Mouse (Mus musculus) forebrain, embryonic 14.5 days (tissue): ENCODE results near the gene Jam3. TPM values are rescaled to one million over a fixed set of nuclear protein-coding genes. Genes with fewer than 3 reads are reported as not detected.

ENCODE experiments used
- ATAC-seq: fragments of 200-750 bp; cut with Nextera tagmentation; 2 replicates; pipeline ENCODE4 v1.8.0; 2017; ENCODE audit warnings: mild to moderate bottlenecking, moderate library complexity
- DNase-seq: peaks from one replicate; pipeline ENCODE4 v3.0.0-alpha.2; 2015; ENCODE audit warnings: low spot score
- H3K27ac ChIP-seq: fragments of 300-500 bp; sonication (generic); 2 replicates; pipeline ENCODE4 v1.5.1; 2014; ENCODE audit warnings: low read depth, mild to moderate bottlenecking, control low read depth, low read length, moderate library complexity
- H3K27me3 ChIP-seq: fragments of 300-500 bp; sonication (generic); replicated peaks from 2 replicates; pipeline ENCODE4 v1.6.1; 2014; ENCODE audit warnings: low read length, control low read depth, mixed read lengths; ENCODE audit not compliant: control insufficient read depth, insufficient read depth
- H3K36me3 ChIP-seq: fragments of 300-500 bp; sonication (generic); 2 replicates; pipeline ENCODE4 v1.6.1; 2014; ENCODE audit warnings: low read length, control low read depth; ENCODE audit not compliant: control insufficient read depth, insufficient read depth
- H3K4me1 ChIP-seq: fragments of 300-500 bp; sonication (generic); 2 replicates; pipeline ENCODE4 v1.6.1; 2014; ENCODE audit warnings: antibody characterized with exemption, low read length, control low read depth; ENCODE audit not compliant: control insufficient read depth, insufficient read depth
- H3K4me2 ChIP-seq: fragments of 300-500 bp; sonication (generic); 2 replicates; pipeline ENCODE4 v1.6.1; 2014; ENCODE audit warnings: mild to moderate bottlenecking, control low read depth, low read length
- H3K4me3 ChIP-seq: fragments of 300-500 bp; sonication (generic); 2 replicates; pipeline ENCODE4 v1.5.1; 2014; ENCODE audit warnings: low read depth, low read length, control low read depth
- H3K9ac ChIP-seq: fragments of 300-500 bp; sonication (generic); 2 replicates; pipeline ENCODE4 v1.6.1; 2014; ENCODE audit warnings: mild to moderate bottlenecking, low read length, control low read depth, moderate library complexity
- H3K9me3 ChIP-seq: fragments of 300-500 bp; sonication (generic); replicated peaks from 2 replicates; pipeline ENCODE4 v1.6.1; 2016; ENCODE audit warnings: low read length, control low read depth, mixed read lengths; ENCODE audit not compliant: control insufficient read depth
- WGBS: fragments of 180-500 bp; shearing (Covaris S2); extraction: QIAGEN DNeasy Blood & Tissue Kit; methylation state at CpG from one replicate; pipeline ENCODE4 v1.1.7; 2014; 5-methylcytosine and 5-hydroxymethylcytosine counted together
- polyA plus RNA-seq: library from polyadenylated mRNA; unstranded; fragments of >200 nt; fragmentation: Nextera tagmentation; extraction: Ambion mirVana; gene quantifications from 2 replicates; pipeline ENCODE4 v1.2.1, GENCODE M21; 2014

Jam3 gene
- polyA plus RNA-seq, 1 experiment from 2014 or later: 72.1 TPM

DNA sequence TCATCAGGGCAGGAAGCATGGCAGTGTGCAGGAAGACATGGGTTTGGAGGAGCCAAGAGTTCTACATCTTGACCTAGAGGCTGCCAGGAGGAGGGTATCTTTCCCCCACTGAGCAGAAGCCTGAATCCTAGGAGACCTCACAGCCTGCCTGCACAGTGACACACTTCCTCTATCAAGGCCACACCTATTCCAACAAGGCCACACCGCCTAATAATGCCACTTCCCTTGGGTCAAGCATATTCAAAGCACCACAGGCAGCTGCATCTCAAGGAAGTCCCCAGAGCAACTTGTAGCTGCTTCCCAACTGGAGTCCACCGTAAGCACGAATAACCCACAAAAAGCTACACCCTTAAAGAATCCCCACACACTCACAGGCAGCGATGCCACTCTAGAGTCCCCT lies 33.1 kb downstream of the Jam3 start:
- no peak overlapping the region for H3K27ac ChIP-seq
- no peaks in the 10 kb centered on the region for H3K36me3 ChIP-seq
- no peak overlapping the region for H3K4me3 ChIP-seq
- H3K27me3 ChIP-seq: no peaks in the 10 kb centered on the region
- H3K4me1 ChIP-seq: peaks cover 25% of the 10 kb centered on the region
- no peak for ATAC-seq
- DNase-seq: no peak
- H3K4me2 ChIP-seq: no peak overlapping the region
- 85% methylated on average over 4 of the region's 4 CpGs for WGBS
- H3K9me3 ChIP-seq: no peaks in the 10 kb centered on the region
- H3K9ac ChIP-seq: no peak overlapping the region

DNA sequence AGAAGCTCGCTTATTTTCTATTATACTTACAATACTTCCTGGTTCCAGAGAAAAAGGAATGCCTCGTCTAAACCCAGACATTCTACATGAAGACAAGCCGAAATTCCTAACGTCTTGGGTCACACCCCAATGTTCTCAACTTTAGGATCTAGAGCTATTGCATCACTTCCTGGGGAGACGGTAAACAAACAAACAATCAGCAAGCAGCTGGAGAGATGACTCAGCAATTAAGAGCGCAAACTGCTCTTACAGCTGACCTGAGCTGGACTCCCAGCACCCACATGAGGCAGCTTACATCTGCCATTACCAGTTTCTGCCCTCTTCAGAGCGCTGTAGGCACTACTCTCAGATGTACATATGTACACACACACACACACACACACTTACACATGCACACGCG lies 34.0 kb downstream of the Jam3 start:
- no peak overlapping the region for H3K9ac ChIP-seq
- H3K4me2 ChIP-seq: no peak overlapping the region
- H3K9me3 ChIP-seq: no peaks in the 10 kb centered on the region
- 86% methylated on average over 9 of the region's 9 CpGs for WGBS
- no peak overlapping the region for H3K27ac ChIP-seq
- no peaks in the 10 kb centered on the region for H3K27me3 ChIP-seq
- no peaks in the 10 kb centered on the region for H3K36me3 ChIP-seq
- H3K4me1 ChIP-seq: peaks cover 24% of the 10 kb centered on the region
- no peak overlapping the region for H3K4me3 ChIP-seq
- ATAC-seq: no peak
- no peak for DNase-seq

DNA sequence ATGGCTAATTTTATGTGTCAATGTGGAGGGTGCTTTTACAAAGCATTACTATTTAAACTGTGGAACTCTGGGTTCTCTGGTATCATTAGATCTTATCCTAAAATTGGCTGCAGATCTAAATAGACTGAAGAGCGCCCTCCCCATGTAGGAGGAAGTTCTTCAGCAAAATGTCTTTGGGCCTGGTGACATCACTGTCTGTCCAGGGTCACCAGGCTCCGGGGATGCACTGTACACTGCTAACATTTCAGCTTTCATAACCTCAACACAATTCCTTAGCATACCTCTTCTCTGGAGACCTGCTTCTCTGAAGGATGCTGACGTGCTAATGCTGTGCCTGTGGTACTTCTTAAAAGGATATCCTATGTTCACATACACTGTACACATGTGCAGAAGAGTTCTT lies 43.5 kb downstream of the Jam3 start:
- H3K27ac ChIP-seq: no peak overlapping the region
- ATAC-seq (no peak), DNase-seq (no peak)
- no peaks in the 10 kb centered on the region for H3K9me3 ChIP-seq
- H3K4me2 ChIP-seq: no peak overlapping the region
- peaks cover 7% of the 10 kb centered on the region for H3K4me1 ChIP-seq
- H3K27me3 ChIP-seq: no peaks in the 10 kb centered on the region
- H3K4me3 ChIP-seq: no peak overlapping the region
- no peak overlapping the region for H3K9ac ChIP-seq
- H3K36me3 ChIP-seq: no peaks in the 10 kb centered on the region
- WGBS: 91% methylated on average over 3 of the region's 3 CpGs

DNA sequence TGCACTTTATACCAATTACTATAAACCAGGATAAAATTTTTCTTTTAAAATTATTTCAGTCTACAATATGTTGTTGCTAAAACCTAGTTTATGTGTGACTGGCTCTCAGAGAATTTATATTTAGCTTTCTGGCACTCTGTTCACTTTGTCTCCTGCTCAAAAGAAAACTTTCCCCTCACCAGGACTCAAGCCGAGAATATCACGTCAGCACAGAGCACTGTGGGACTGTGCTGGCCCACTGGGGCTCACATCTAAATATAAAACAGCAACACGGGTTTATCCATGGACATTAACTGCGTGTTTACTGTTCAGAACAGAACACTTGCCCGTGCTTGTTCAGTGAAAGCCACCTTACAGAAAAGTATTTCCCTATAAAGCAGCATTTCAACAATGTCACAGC lies 44.5 kb downstream of the Jam3 start:
- no peak overlapping the region for H3K4me3 ChIP-seq
- no peak for ATAC-seq
- whole genome bisulfite sequencing: 78% methylated on average over 5 of the region's 5 CpGs

DNA sequence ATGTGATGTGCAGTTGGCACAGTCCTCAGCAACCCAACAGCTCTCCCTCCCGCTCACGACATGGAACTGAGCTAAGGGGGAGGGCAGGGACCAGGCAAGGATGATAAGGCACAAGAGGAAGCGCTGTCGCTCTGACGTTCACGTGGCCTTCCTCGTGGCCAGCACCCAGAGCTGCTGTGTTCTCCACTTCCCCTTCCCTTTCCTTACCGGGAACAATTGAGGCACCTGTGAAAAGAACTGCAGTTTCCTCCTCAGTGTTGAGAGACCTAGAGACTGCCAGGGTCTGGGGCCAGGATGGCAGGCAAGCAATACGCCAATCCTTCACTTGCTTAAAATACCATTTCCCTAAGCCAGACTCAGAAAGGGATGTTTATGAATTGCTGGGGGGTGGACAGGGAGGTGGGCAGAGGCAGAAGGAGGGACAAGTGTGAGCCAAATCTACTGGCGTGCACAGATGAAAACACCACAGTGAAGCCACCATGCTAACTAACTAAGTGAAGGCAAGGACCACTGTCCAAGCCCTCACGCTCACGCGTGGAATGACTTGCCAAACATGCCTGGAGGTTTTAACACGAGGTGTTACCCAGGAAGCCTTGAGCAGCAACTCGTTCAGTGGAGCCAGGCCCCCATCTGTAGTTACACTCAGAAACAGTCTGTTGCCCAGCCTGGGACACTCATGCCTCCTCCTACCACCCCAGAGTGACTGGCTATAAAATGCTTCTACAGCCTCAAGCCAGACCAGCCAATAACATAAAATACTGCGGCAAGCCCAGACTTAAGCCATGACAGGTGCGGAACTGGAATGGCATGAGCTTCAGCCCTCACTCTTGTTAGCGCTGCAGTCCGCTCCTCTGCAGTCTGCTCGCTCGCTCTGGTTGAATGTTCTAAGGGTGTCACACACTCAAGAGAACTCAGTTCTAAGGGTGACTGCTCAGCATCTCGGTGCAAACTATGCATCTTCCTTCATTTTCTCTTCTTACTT lies 45.4 kb downstream of the Jam3 start:
- peaks cover 7% of the 10 kb centered on the region for H3K36me3 ChIP-seq
- ATAC-seq: no peak
- H3K4me2 ChIP-seq: no peak overlapping the region
- WGBS: 75% methylated on average over 22 of the region's 22 CpGs
- no peak for DNase-seq
- peaks cover 7% of the 10 kb centered on the region for H3K4me1 ChIP-seq
- H3K4me3 ChIP-seq: no peak overlapping the region
- no peak overlapping the region; the same call in 1 of the 2 replicates for H3K27ac ChIP-seq
- H3K9me3 ChIP-seq: no peaks in the 10 kb centered on the region
- H3K27me3 ChIP-seq: no peaks in the 10 kb centered on the region
- H3K9ac ChIP-seq: no peak overlapping the region; the same call in 1 of the 2 replicates

More for the DNA sequence above, 44.5 kb downstream of the Jam3 start:
- H3K36me3 ChIP-seq: no peaks in the 10 kb centered on the region
- no peak overlapping the region for H3K27ac ChIP-seq
- H3K27me3 ChIP-seq: no peaks in the 10 kb centered on the region
- H3K9me3 ChIP-seq: no peaks in the 10 kb centered on the region
- H3K4me1 ChIP-seq: peaks cover 7% of the 10 kb centered on the region
- no peak overlapping the region for H3K4me2 ChIP-seq
- no peak for DNase-seq
- H3K9ac ChIP-seq: no peak overlapping the region

DNA sequence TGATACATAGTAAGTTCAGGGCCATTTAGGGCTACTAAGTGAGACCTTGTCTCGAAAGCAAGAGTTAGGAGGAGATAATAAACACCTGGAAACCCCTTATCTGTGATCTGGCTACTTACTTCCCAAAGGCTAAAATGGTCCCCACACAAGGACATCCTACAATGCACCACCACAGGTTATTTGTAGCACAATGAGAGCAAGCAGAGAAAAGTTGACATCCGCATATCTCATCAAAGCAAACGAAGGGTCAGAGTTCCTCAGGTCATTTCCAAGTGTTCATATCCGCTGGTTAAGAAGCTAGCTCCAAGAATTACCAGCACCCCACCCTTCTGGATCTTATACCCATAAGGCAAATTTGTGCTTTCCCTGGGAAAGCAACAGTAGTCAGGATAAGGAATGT lies 46.8 kb downstream of the Jam3 start:
- Histone ChIP-seq H3K27ac (no peak overlapping the region), H3K4me3 (no peak overlapping the region), H3K36me3 (peaks cover 20% of the 10 kb centered on the region), H3K4me1 (peaks cover 7% of the 10 kb centered on the region), H3K9ac (no peak overlapping the region), H3K4me2 (no peak overlapping the region), H3K27me3 (no peaks in the 10 kb centered on the region), H3K9me3 (no peaks in the 10 kb centered on the region)
- 93% methylated on average over 4 of the region's 4 CpGs for WGBS
- DNase-seq (no peak), ATAC-seq (no peak)

DNA sequence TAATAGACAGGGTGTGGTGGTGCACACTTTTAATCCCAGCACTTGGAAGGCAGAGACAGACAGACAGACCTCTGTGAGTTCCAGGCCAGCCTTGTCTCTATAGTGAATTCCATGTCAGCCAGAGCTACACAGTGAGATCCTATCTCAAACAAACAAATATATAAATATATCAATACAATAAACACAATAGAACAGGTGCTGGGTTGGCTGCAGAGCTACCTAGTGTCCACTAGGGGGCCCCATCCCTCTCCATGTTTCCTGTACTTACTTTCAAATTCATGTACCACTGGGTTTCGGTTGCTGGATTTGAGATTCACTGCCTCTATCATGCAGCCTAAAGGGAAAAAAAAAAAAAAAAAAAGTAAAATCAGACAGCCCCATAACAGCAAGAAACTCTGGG lies 49.1 kb downstream of the Jam3 start:
- 33% methylated on average over 1 of the region's 1 CpGs for WGBS
- ATAC-seq: no peak

DNA sequence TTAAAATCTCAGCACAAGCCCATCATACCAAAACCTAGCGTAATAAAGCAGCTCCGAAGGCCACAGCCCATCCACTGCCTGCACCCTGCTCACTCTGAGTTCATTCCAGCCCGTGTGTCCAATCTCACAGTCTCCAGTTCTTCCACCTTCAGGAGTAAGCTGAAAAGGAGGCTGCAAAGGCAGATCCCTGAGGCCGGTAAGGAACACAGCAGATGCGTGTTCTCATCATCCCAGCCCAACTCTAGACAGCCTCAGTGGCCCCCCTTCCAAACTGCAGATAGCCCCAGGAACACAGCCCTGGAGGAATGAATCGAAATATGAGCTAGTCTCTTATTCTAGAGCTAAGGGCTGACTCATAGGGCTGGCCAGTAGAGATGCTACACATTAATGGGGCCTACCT lies 53.8 kb downstream of the Jam3 start:
- no peaks in the 10 kb centered on the region for H3K9me3 ChIP-seq
- 93% methylated on average over 6 of the region's 6 CpGs for WGBS
- H3K9ac ChIP-seq: no peak overlapping the region
- H3K4me1 ChIP-seq: no peaks in the 10 kb centered on the region
- H3K27me3 ChIP-seq: no peaks in the 10 kb centered on the region
- no peak overlapping the region for H3K4me2 ChIP-seq
- H3K4me3 ChIP-seq: no peak overlapping the region
- ATAC-seq (no peak), DNase-seq (no peak)
- H3K27ac ChIP-seq: no peak overlapping the region
- peaks cover 86% of the 10 kb centered on the region for H3K36me3 ChIP-seq

More for the DNA sequence above, 49.1 kb downstream of the Jam3 start:
- no peak overlapping the region for H3K9ac ChIP-seq
- H3K4me2 ChIP-seq: no peak overlapping the region
- no peaks in the 10 kb centered on the region for H3K27me3 ChIP-seq
- DNase-seq: peak; percentile 76
- H3K4me3 ChIP-seq: no peak overlapping the region
- H3K36me3 ChIP-seq: peaks cover 43% of the 10 kb centered on the region
- H3K27ac ChIP-seq: no peak overlapping the region
- peaks cover 7% of the 10 kb centered on the region for H3K4me1 ChIP-seq
- H3K9me3 ChIP-seq: no peaks in the 10 kb centered on the region

DNA sequence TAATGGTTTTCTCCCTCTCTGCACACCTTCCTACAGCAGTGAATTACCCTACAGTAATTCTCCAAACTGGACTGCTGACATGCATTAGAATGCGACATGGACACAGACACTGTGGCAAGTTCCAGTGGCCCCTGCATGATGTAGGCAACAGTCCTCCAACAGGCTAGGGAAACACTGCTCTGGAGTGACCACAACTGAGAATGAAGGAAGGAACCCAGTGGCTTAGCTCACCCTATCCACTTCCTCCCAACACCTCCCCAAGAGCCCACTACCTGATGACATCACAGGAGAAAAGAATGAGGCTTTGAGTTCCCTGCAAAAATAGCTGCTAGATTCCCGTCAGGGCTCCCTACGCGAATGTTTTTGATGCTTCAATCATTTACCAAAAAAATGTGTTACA lies 55.7 kb downstream of the Jam3 start:
- H3K9ac ChIP-seq: no peak overlapping the region
- ATAC-seq: no peak
- no peak overlapping the region for H3K4me2 ChIP-seq
- WGBS: 84% methylated on average over 4 of the region's 4 CpGs
- DNase-seq: no peak
- H3K27ac ChIP-seq: no peak overlapping the region
- no peaks in the 10 kb centered on the region for H3K9me3 ChIP-seq
- H3K4me3 ChIP-seq: no peak overlapping the region
- H3K27me3 ChIP-seq: no peaks in the 10 kb centered on the region
- H3K36me3 ChIP-seq: peaks cover 92% of the 10 kb centered on the region
- H3K4me1 ChIP-seq: no peaks in the 10 kb centered on the region
